Mouse (Mus musculus) neural tube, embryonic 10.5 days (tissue): Measurements from ENCODE around the gene Rnase2b.
"Not testable (repeated sequence)": the region's sequence is repeated elsewhere in the genome, so short reads cannot be mapped to it uniquely, and the experiment has no call there.

Experiments
- DNase-seq: peaks from one replicate; pipeline ENCODE4 v3.0.0-alpha.2; 2017; ENCODE audit warnings: low spot score; ENCODE audit errors: extremely low spot score

Rnase2b gene

GRCm38 (mm10) chr14:51161976-51162375, at the start of gene Rnase2b:
TSS of gene Rnase2b (plus strand) at chr14:51162260.
- not testable (repeated sequence) for DNase-seq

- DNase-seq: no peak
These were observed 48.6 kb upstream of the Rnase2b start for GRCm38 (mm10) chr14:51113476-51113875.

GRCm38 (mm10) chr14:51113916-51114560, 48.0 kb upstream of the Rnase2b start, which contains the start of gene Eddm3b:
TSS of gene Eddm3b (plus strand) at chr14:51114426.
- no peak for DNase-seq

GRCm38 (mm10) chr14:51125684-51126083, 36.4 kb upstream of the Rnase2b start:
- no peak for DNase-seq

GRCm38 (mm10) chr14:51127648-51128258, 34.3 kb upstream of the Rnase2b start:
- DNase-seq: no peak

GRCm38 (mm10) chr14:51128775-51129623, 33.1 kb upstream of the Rnase2b start:
- DNase-seq: no peak

GRCm38 (mm10) chr14:51129624-51129975, 32.5 kb upstream of the Rnase2b start:
- DNase-seq: no peak

- DNase-seq: no peak
These were observed 31.6 kb upstream of the Rnase2b start for GRCm38 (mm10) chr14:51130315-51130940.

- no peak for DNase-seq
These were observed 30.8 kb upstream of the Rnase2b start for GRCm38 (mm10) chr14:51131086-51131815.

GRCm38 (mm10) chr14:51132372-51132771, 29.7 kb upstream of the Rnase2b start:
- no peak for DNase-seq

GRCm38 (mm10) chr14:51140342-51140741, 21.7 kb upstream of the Rnase2b start:
- DNase-seq: no peak

GRCm38 (mm10) chr14:51142119-51142518, 19.9 kb upstream of the Rnase2b start:
- DNase-seq: no peak

GRCm38 (mm10) chr14:51142568-51142967, 19.5 kb upstream of the Rnase2b start:
- DNase-seq: no peak

GRCm38 (mm10) chr14:51143287-51143686, 18.8 kb upstream of the Rnase2b start:
- no peak for DNase-seq

- DNase-seq: no peak
These were observed 18.1 kb upstream of the Rnase2b start for GRCm38 (mm10) chr14:51143937-51144336.

GRCm38 (mm10) chr14:51144451-51144850, 17.6 kb upstream of the Rnase2b start:
- no peak for DNase-seq

- DNase-seq: no peak
These were observed 16.5 kb upstream of the Rnase2b start for GRCm38 (mm10) chr14:51145521-51145920.

- no peak for DNase-seq
These were observed 15.4 kb upstream of the Rnase2b start, which contains the start of gene Rnase1 for GRCm38 (mm10) chr14:51146685-51147084. TSS of gene Rnase1 (minus strand) at chr14:51146785.

- no peak for DNase-seq
These were observed 14.1 kb upstream of the Rnase2b start for GRCm38 (mm10) chr14:51148006-51148405.

- no peak for DNase-seq
These were observed 12.9 kb upstream of the Rnase2b start for GRCm38 (mm10) chr14:51149164-51149563.
